Mouse (Mus musculus): ENCODE data around the gene Hist1h2ae.

DNA sequence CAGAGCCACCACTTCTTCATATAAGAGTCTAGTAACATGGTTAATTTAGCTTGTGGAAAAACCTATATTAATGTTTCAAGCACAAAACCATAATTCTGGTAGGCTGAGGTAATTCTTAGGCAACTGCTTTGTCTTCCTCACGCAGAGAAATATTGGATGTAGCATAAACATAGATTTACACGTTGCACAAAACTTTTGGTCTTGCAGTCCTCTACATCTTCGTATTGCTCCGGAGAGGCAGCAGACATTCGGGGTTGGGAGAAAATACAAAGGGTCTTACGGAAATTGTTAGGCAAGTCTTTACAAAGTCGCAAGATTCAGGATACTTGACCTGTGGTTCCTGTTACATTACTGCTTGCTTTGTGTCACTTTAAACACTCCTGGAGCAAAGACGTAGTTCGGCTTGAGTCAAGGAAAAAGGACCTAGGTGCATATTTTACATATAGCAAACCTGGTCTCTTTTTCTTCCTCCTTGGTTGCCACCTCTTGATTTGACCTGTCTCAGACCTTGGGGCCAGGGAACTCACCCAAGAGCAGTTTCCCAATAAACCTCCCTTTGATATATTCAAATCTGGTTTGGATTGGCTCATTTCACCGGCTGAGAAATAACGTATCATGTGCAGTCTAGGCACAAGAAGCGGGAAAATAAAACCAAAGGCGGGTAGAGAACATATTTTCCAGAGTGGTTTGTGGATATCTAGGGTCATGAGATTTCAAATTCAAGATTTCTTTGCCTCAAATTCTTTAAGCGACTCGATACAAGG, 36.5 kb downstream of the Hist1h2ae start:
- TF ChIP-seq CTCF (IDR thresholded peaks at IDR 0.05) (no peak), EP300 (IDR thresholded peaks at IDR 0.05) (no peak)

Data from lung, postnatal 0 days (tissue).